Mouse (Mus musculus): ENCODE results near the gene Mob3b. TPM values are rescaled to one million over a fixed set of nuclear protein-coding genes. Genes with fewer than 3 reads are reported as not detected.

Gene Mob3b
- polyA plus RNA-seq, 1 experiment from 2014 or later, result 4.6 TPM

GRCm38 (mm10) chr4:34993639-34993975, 163.7 kb downstream of the Mob3b start:
- Histone ChIP-seq H3K27me3 (replicated peaks; ENCODE audit: control insufficient read depth, insufficient read depth, low read length) (no peaks in the 10 kb centered on the region), H3K9ac (ENCODE audit: low read length) (peak overlapping the region; percentile 40; the same call in 1 of the 2 replicates), H3K36me3 (ENCODE audit: control insufficient read depth, insufficient read depth, low read length) (no peaks in the 10 kb centered on the region), H3K27ac (ENCODE audit: low read depth, low read length) (peak overlapping the region; percentile 83), H3K4me3 (ENCODE audit: low read depth, low read length) (peak overlapping the region; percentile 13; the same call in 1 of the 2 replicates), H3K9me3 (replicated peaks; ENCODE audit: control insufficient read depth, low read length) (no peaks in the 10 kb centered on the region), H3K4me1 (ENCODE audit: control insufficient read depth, insufficient read depth, low read length) (peaks cover 18% of the 10 kb centered on the region), H3K4me2 (ENCODE audit: low read length) (peak overlapping the region; percentile 44)
- 16% methylated on average over 6 of the region's 6 CpGs for WGBS
- ATAC-seq, result 0 out of 2 replicates have a peak, but pooled peaks have one; percentile 45
- no peak for DNase-seq (ENCODE audit: low spot score)

GRCm38 (mm10) chr4:34992866-34993638, 164.2 kb downstream of the Mob3b start:
- Histone ChIP-seq H3K4me1 (ENCODE audit: control insufficient read depth, insufficient read depth, low read length) (peaks cover 18% of the 10 kb centered on the region), H3K9me3 (replicated peaks; ENCODE audit: control insufficient read depth, low read length) (no peaks in the 10 kb centered on the region), H3K36me3 (ENCODE audit: control insufficient read depth, insufficient read depth, low read length) (no peaks in the 10 kb centered on the region), H3K27ac (ENCODE audit: low read depth, low read length) (peak overlapping the region; percentile 83), H3K4me3 (ENCODE audit: low read depth, low read length) (peak overlapping the region; percentile 13; the same call in 1 of the 2 replicates), H3K27me3 (replicated peaks; ENCODE audit: control insufficient read depth, insufficient read depth, low read length) (no peaks in the 10 kb centered on the region), H3K9ac (ENCODE audit: low read length) (peak overlapping the region; percentile 40; the same call in 1 of the 2 replicates), H3K4me2 (ENCODE audit: low read length) (peak overlapping the region; percentile 44)
- DNase-seq (ENCODE audit: low spot score) (peak; percentile 81), ATAC-seq (peak; percentile 81)
- WGBS, result 29% methylated on average over 22 of the region's 22 CpGs

GRCm38 (mm10) chr4:34991891-34992865, 165.1 kb downstream of the Mob3b start:
- Histone ChIP-seq H3K27me3 (replicated peaks; ENCODE audit: control insufficient read depth, insufficient read depth, low read length) (no peaks in the 10 kb centered on the region), H3K4me1 (ENCODE audit: control insufficient read depth, insufficient read depth, low read length) (peaks cover 18% of the 10 kb centered on the region), H3K36me3 (ENCODE audit: control insufficient read depth, insufficient read depth, low read length) (no peaks in the 10 kb centered on the region), H3K9me3 (replicated peaks; ENCODE audit: control insufficient read depth, low read length) (no peaks in the 10 kb centered on the region), H3K9ac (ENCODE audit: low read length) (no peak overlapping the region; the same call in 1 of the 2 replicates), H3K27ac (ENCODE audit: low read depth, low read length) (peak overlapping the region; percentile 83), H3K4me3 (ENCODE audit: low read depth, low read length) (no peak overlapping the region), H3K4me2 (ENCODE audit: low read length) (peak overlapping the region; percentile 44)
- WGBS, result 53% methylated on average over 22 of the region's 22 CpGs
- DNase-seq (ENCODE audit: low spot score), result peak; percentile 37
- peak; percentile 21 for ATAC-seq

- DNase-seq (ENCODE audit: low spot score), result no peak
These were observed 166.2 kb downstream of the Mob3b start for GRCm38 (mm10) chr4:34991116-34991515.

GRCm38 (mm10) chr4:34990659-34991058, 166.6 kb downstream of the Mob3b start:
- Histone ChIP-seq H3K9me3 (replicated peaks; ENCODE audit: control insufficient read depth, low read length) (no peaks in the 10 kb centered on the region), H3K27ac (ENCODE audit: low read depth, low read length) (no peak overlapping the region), H3K4me3 (ENCODE audit: low read depth, low read length) (no peak overlapping the region), H3K9ac (ENCODE audit: low read length) (no peak overlapping the region), H3K4me1 (ENCODE audit: control insufficient read depth, insufficient read depth, low read length) (peaks cover 18% of the 10 kb centered on the region), H3K4me2 (ENCODE audit: low read length) (no peak overlapping the region), H3K27me3 (replicated peaks; ENCODE audit: control insufficient read depth, insufficient read depth, low read length) (no peaks in the 10 kb centered on the region), H3K36me3 (ENCODE audit: control insufficient read depth, insufficient read depth, low read length) (no peaks in the 10 kb centered on the region)
- 92% methylated on average over 9 of the region's 9 CpGs for WGBS
- ATAC-seq (no peak), DNase-seq (ENCODE audit: low spot score) (no peak)

More at GRCm38 (mm10) chr4:34991116-34991515, 166.2 kb downstream of the Mob3b start:
- H3K9me3 ChIP-seq (replicated peaks; ENCODE audit: control insufficient read depth, low read length), result no peaks in the 10 kb centered on the region
- H3K36me3 ChIP-seq (ENCODE audit: control insufficient read depth, insufficient read depth, low read length), result no peaks in the 10 kb centered on the region
- peaks cover 18% of the 10 kb centered on the region for H3K4me1 ChIP-seq (ENCODE audit: control insufficient read depth, insufficient read depth, low read length)
- H3K27me3 ChIP-seq (replicated peaks; ENCODE audit: control insufficient read depth, insufficient read depth, low read length), result no peaks in the 10 kb centered on the region
- H3K4me3 ChIP-seq (ENCODE audit: low read depth, low read length), result no peak overlapping the region
- H3K4me2 ChIP-seq (ENCODE audit: low read length), result no peak overlapping the region
- ATAC-seq, result no peak
- 61% methylated on average over 10 of the region's 10 CpGs for WGBS
- H3K27ac ChIP-seq (ENCODE audit: low read depth, low read length), result no peak overlapping the region
- no peak overlapping the region for H3K9ac ChIP-seq (ENCODE audit: low read length)

- Histone ChIP-seq H3K4me3 (ENCODE audit: low read depth, low read length) (no peak overlapping the region), H3K9ac (ENCODE audit: low read length) (no peak overlapping the region), H3K27ac (ENCODE audit: low read depth, low read length) (no peak overlapping the region), H3K4me1 (ENCODE audit: control insufficient read depth, insufficient read depth, low read length) (peaks cover 9% of the 10 kb centered on the region), H3K36me3 (ENCODE audit: control insufficient read depth, insufficient read depth, low read length) (no peaks in the 10 kb centered on the region), H3K9me3 (replicated peaks; ENCODE audit: control insufficient read depth, low read length) (no peaks in the 10 kb centered on the region), H3K27me3 (replicated peaks; ENCODE audit: control insufficient read depth, insufficient read depth, low read length) (no peaks in the 10 kb centered on the region), H3K4me2 (ENCODE audit: low read length) (no peak overlapping the region)
- WGBS, result 95% methylated on average over 4 of the region's 4 CpGs
- no peak for ATAC-seq
- no peak for DNase-seq (ENCODE audit: low spot score)
These were observed 169.7 kb downstream of the Mob3b start for GRCm38 (mm10) chr4:34987568-34987967.

GRCm38 (mm10) chr4:34987109-34987508, 170.2 kb downstream of the Mob3b start:
- Histone ChIP-seq H3K9me3 (replicated peaks; ENCODE audit: control insufficient read depth, low read length) (no peaks in the 10 kb centered on the region), H3K4me2 (ENCODE audit: low read length) (no peak overlapping the region), H3K4me1 (ENCODE audit: control insufficient read depth, insufficient read depth, low read length) (peaks cover 5% of the 10 kb centered on the region), H3K4me3 (ENCODE audit: low read depth, low read length) (no peak overlapping the region), H3K27me3 (replicated peaks; ENCODE audit: control insufficient read depth, insufficient read depth, low read length) (no peaks in the 10 kb centered on the region), H3K36me3 (ENCODE audit: control insufficient read depth, insufficient read depth, low read length) (no peaks in the 10 kb centered on the region), H3K27ac (ENCODE audit: low read depth, low read length) (no peak overlapping the region), H3K9ac (ENCODE audit: low read length) (no peak overlapping the region)
- ATAC-seq, result no peak
- WGBS, result 93% methylated on average over 12 of the region's 12 CpGs
- DNase-seq (ENCODE audit: low spot score), result no peak

GRCm38 (mm10) chr4:34986647-34987046, 170.6 kb downstream of the Mob3b start:
- Histone ChIP-seq H3K27ac (ENCODE audit: low read depth, low read length) (no peak overlapping the region), H3K9me3 (replicated peaks; ENCODE audit: control insufficient read depth, low read length) (no peaks in the 10 kb centered on the region), H3K36me3 (ENCODE audit: control insufficient read depth, insufficient read depth, low read length) (no peaks in the 10 kb centered on the region), H3K4me2 (ENCODE audit: low read length) (no peak overlapping the region), H3K4me3 (ENCODE audit: low read depth, low read length) (no peak overlapping the region), H3K9ac (ENCODE audit: low read length) (no peak overlapping the region), H3K27me3 (replicated peaks; ENCODE audit: control insufficient read depth, insufficient read depth, low read length) (no peaks in the 10 kb centered on the region), H3K4me1 (ENCODE audit: control insufficient read depth, insufficient read depth, low read length) (peaks cover 3% of the 10 kb centered on the region)
- 88% methylated on average over 4 of the region's 4 CpGs for WGBS
- ATAC-seq (no peak), DNase-seq (ENCODE audit: low spot score) (no peak)
